Mouse (Mus musculus) MEL (cell line): ENCODE results near the gene Oog4. TPM values are rescaled to one million over a fixed set of nuclear protein-coding genes. Genes with fewer than 3 reads are reported as not detected.

Source experiments
- DNase-seq: peaks from one replicate; pipeline ENCODE4 v3.0.0; 2011; ENCODE audit warnings: low read depth, low spot score
- H3K27ac ChIP-seq: 2 replicates; pipeline ENCODE4 v1.5.1; 2012; ENCODE audit warnings: low read depth, mild to moderate bottlenecking, control low read depth, low read length, moderate library complexity; ENCODE audit not compliant: control insufficient read depth
- H3K27me3 ChIP-seq, 2 experiments: fragments of 150-350 bp in 1 of 2; sonication (generic) in 1 of 2; 2 replicates each; pipeline ENCODE4 v1.6.1; 2012; ENCODE audit warnings: low read length in 2 of 2, mild to moderate bottlenecking in 2 of 2, improper control_type of control experiment in 1 of 2, moderate library complexity in 1 of 2; ENCODE audit not compliant: insufficient read depth in 2 of 2, control insufficient read depth in 1 of 2
- H3K36me3 ChIP-seq, 2 experiments: 2 replicates each; pipeline ENCODE4 v1.6.1; 2012 to 2014; ENCODE audit warnings: low read length in 2 of 2, improper control_type of control experiment in 1 of 2, inconsistent platforms in 1 of 2, mild to moderate bottlenecking in 1 of 2; ENCODE audit not compliant: insufficient read depth in 2 of 2, control insufficient read depth in 1 of 2
- H3K4me1 ChIP-seq, 2 experiments: fragments of 150-350 bp in 1 of 2; sonication (generic) in 1 of 2; 2 replicates each; pipeline ENCODE4 v1.6.1; 2012; ENCODE audit warnings: low read length in 2 of 2, improper control_type of control experiment in 1 of 2, mild to moderate bottlenecking in 1 of 2; ENCODE audit not compliant: insufficient read depth in 2 of 2, control insufficient read depth in 1 of 2
- H3K4me3 ChIP-seq, 2 experiments: fragments of 150-350 bp in 1 of 2; sonication (generic) in 1 of 2; 2 replicates each; pipeline ENCODE4 v1.5.1; 2012; ENCODE audit warnings: low read depth in 2 of 2, low read length in 2 of 2, mild to moderate bottlenecking in 2 of 2, moderate library complexity in 2 of 2, control low read depth in 1 of 2, improper control_type of control experiment in 1 of 2; ENCODE audit not compliant: control insufficient read depth in 1 of 2, insufficient read depth in 1 of 2
- H3K79me2 ChIP-seq: 2 replicates; pipeline ENCODE4 v1.6.1; 2012; ENCODE audit warnings: mild to moderate bottlenecking, low read length, moderate library complexity; ENCODE audit not compliant: control insufficient read depth, poor library complexity, insufficient read depth
- H3K9ac ChIP-seq: 2 replicates; pipeline ENCODE4 v1.6.1; 2012; ENCODE audit warnings: low read depth, mild to moderate bottlenecking, control low read depth, low read length, moderate library complexity; ENCODE audit not compliant: control insufficient read depth, poor library complexity, severe bottlenecking
- H3K9me3 ChIP-seq: fragments of 150-350 bp; sonication (generic); replicated peaks from 2 replicates; pipeline ENCODE4 v1.6.1; 2012; ENCODE audit warnings: mild to moderate bottlenecking, low read length, improper control_type of control experiment, moderate library complexity; ENCODE audit not compliant: insufficient read depth
- CHD1 ChIP-seq: IDR thresholded peaks from 2 replicates; pipeline ENCODE4 v1.6.1; 2012; ENCODE audit warnings: low read depth, mild to moderate bottlenecking, inconsistent platforms, low read length, improper control_type of control experiment
- CTCF ChIP-seq, 3 experiments: IDR thresholded peaks in 2 of 3; conservative IDR thresholded peaks in 1 of 3; 2 replicates each; pipeline ENCODE4 v1.5.1; 2011 to 2012; ENCODE audit warnings: low read length in 3 of 3, low read depth in 2 of 3, mild to moderate bottlenecking in 2 of 3, improper control_type of control experiment in 1 of 3, inconsistent platforms in 1 of 3, mixed read lengths in 1 of 3, moderate library complexity in 1 of 3; ENCODE audit not compliant: control insufficient read depth in 1 of 3, insufficient read depth in 1 of 3, poor library complexity in 1 of 3, severe bottlenecking in 1 of 3
- E2F4 ChIP-seq: IDR thresholded peaks from 2 replicates; pipeline ENCODE4 v1.6.1; 2011; ENCODE audit warnings: low read depth, low read length, improper control_type of control experiment, borderline replicate concordance
- ELF1 ChIP-seq: IDR thresholded peaks from 2 replicates; pipeline ENCODE4 v1.6.1; 2014; ENCODE audit warnings: low read depth, mild to moderate bottlenecking, inconsistent platforms, low read length, improper control_type of control experiment, moderate library complexity
- GABPA ChIP-seq: IDR thresholded peaks from 2 replicates; pipeline ENCODE4 v1.6.1; 2012; ENCODE audit warnings: low read depth, mild to moderate bottlenecking, inconsistent platforms, low read length, improper control_type of control experiment, moderate library complexity
- GATA1 ChIP-seq: IDR thresholded peaks from 2 replicates; pipeline ENCODE4 v1.6.1; 2011; ENCODE audit warnings: low read depth, low read length, improper control_type of control experiment
- MAFK ChIP-seq: IDR thresholded peaks from 2 replicates; pipeline ENCODE4 v1.6.1; 2011; ENCODE audit warnings: low read depth, mild to moderate bottlenecking, low read length, improper control_type of control experiment, borderline replicate concordance
- MAZ ChIP-seq: IDR thresholded peaks from 2 replicates; pipeline ENCODE4 v1.6.1; 2012; ENCODE audit warnings: low read depth, mild to moderate bottlenecking, inconsistent platforms, low read length, improper control_type of control experiment
- MXI1 ChIP-seq: IDR thresholded peaks from 2 replicates; pipeline ENCODE4 v1.6.1; 2011; ENCODE audit warnings: mild to moderate bottlenecking, low read depth, low read length, improper control_type of control experiment
- MYC ChIP-seq: IDR thresholded peaks from 2 replicates; pipeline ENCODE4 v1.6.1; 2011; ENCODE audit warnings: low read depth, mild to moderate bottlenecking, low read length, improper control_type of control experiment, moderate library complexity
- NELFE ChIP-seq: IDR thresholded peaks from 2 replicates; pipeline ENCODE4 v1.6.1; 2011; ENCODE audit warnings: low read depth, low read length, improper control_type of control experiment
- POLR2AphosphoS2 ChIP-seq: IDR thresholded peaks from 2 replicates; pipeline ENCODE4 v1.6.1; 2011; ENCODE audit warnings: low read length, improper control_type of control experiment
- SIN3A ChIP-seq: IDR thresholded peaks from 2 replicates; pipeline ENCODE4 v1.6.1; 2012; ENCODE audit warnings: low read length, improper control_type of control experiment, inconsistent platforms
- polyA plus RNA-seq, 2 experiments: library from polyadenylated mRNA; stranded (reverse) in 1 of 2; unstranded in 1 of 2; fragments of >175 nt in 1 of 2; fragments of >200 nt in 1 of 2; gene quantifications; 2 replicates each; pipeline versions ENCODE4 v1.2.1 to v1.2.4; 2012; ENCODE audit warnings: low replicate concordance in 2 of 2, low read depth in 1 of 2; ENCODE audit not compliant: insufficient read length in 2 of 2, insufficient read depth in 1 of 2, missing spikeins in 1 of 2
- total RNA-seq: library from RNA; depleted of rRNA; stranded (reverse); fragments of 300-350 nt; gene quantifications from 2 replicates; pipeline ENCODE4 v1.2.3, GENCODE M21; 2012; rRNA removed

Oog4 gene
- total and polyA plus RNA-seq, 3 experiments = not detected

- no peaks in the 10 kb centered on the region for H3K27me3 ChIP-seq
- no peaks in the 10 kb centered on the region for H3K9me3 ChIP-seq
- no peak overlapping the region for H3K27ac ChIP-seq
- H3K9ac ChIP-seq = no peak overlapping the region
- no peaks in the 10 kb centered on the region for H3K36me3 ChIP-seq
- no peak for TF ChIP-seq MXI1
- TF ChIP-seq ELF1 = no peak
- no peak for TF ChIP-seq POLR2AphosphoS2
- TF ChIP-seq MAZ = no peak
- TF ChIP-seq CHD1 = no peak
- TF ChIP-seq CTCF (IDR thresholded peaks at IDR 0.05 in 2 of 3, conservative IDR thresholded peaks at IDR 0.05 in 1 of 3; ENCODE audit: control insufficient read depth in 1 of 3, insufficient read depth in 1 of 3, low read depth in 2 of 3, low read length in 3 of 3, poor library complexity in 1 of 3, severe bottlenecking in 1 of 3) = no peak
- TF ChIP-seq GATA1 = no peak
- no peak for TF ChIP-seq MYC
- no peak for TF ChIP-seq GABPA
- TF ChIP-seq SIN3A = no peak
- no peak for TF ChIP-seq E2F4
- TF ChIP-seq MAFK = no peak
- no peak for TF ChIP-seq NELFE
- no peak overlapping the region for H3K4me3 ChIP-seq
- no peaks in the 10 kb centered on the region for H3K79me2 ChIP-seq
- DNase-seq = no peak
- no peaks in the 10 kb centered on the region for H3K4me1 ChIP-seq
Observed at GRCm38 (mm10) chr4:143388955-143389702, 61.0 kb downstream of the Oog4 start.

Other genes starting within 250 kb of the Oog4 start
- 4.3 and 4.9 TPM in 2 replicates for gene Prdm2, start 237.3 kb downstream of the Oog4 start, total RNA-seq
- gene Prdm2, start 237.3 kb downstream of the Oog4 start, polyA plus RNA-seq = 10 to 100 TPM in 1 of 2 experiments, not detected in 1; 13.5 TPM
- gene Pdpn, start 150.8 kb downstream of the Oog4 start, total RNA-seq = not detected in 2 replicates
- not detected for gene Pdpn, start 150.8 kb downstream of the Oog4 start, polyA plus RNA-seq
- not detected in 2 replicates for gene Lrrc38, start 100.6 kb downstream of the Oog4 start, total RNA-seq
- not detected for gene Lrrc38, start 100.6 kb downstream of the Oog4 start, polyA plus RNA-seq
- not detected in 2 replicates for gene Pramel1, start 55.9 kb downstream of the Oog4 start, total RNA-seq
- gene Pramel1, start 55.9 kb downstream of the Oog4 start, polyA plus RNA-seq = not detected
- gene Pramef8, start 37.9 kb downstream of the Oog4 start, total RNA-seq = not detected in 2 replicates
- not detected for gene Pramef8, start 37.9 kb downstream of the Oog4 start, polyA plus RNA-seq
- not detected in 2 replicates for gene Gm13043, start 61.0 kb upstream of the Oog4 start, total RNA-seq
- not detected for gene Gm13043, start 61.0 kb upstream of the Oog4 start, polyA plus RNA-seq
- not detected in 2 replicates for gene Gm13040, start 85.6 kb upstream of the Oog4 start, total RNA-seq
- gene Gm13040, start 85.6 kb upstream of the Oog4 start, polyA plus RNA-seq = not detected
- gene BC080695, start 101.4 kb upstream of the Oog4 start, total RNA-seq = not detected in 2 replicates
- gene BC080695, start 101.4 kb upstream of the Oog4 start, polyA plus RNA-seq = not detected
- not detected in 2 replicates for gene Gm13057, start 101.4 kb upstream of the Oog4 start, total RNA-seq
- gene Gm13057, start 101.4 kb upstream of the Oog4 start, polyA plus RNA-seq = not detected
- not detected in 2 replicates for gene Gm13083, start 164.7 kb upstream of the Oog4 start, total RNA-seq
- not detected for gene Gm13083, start 164.7 kb upstream of the Oog4 start, polyA plus RNA-seq
- gene Gm13088, start 206.9 kb upstream of the Oog4 start, total RNA-seq = not detected in 2 replicates
- gene Gm13088, start 206.9 kb upstream of the Oog4 start, polyA plus RNA-seq = not detected